Mouse (Mus musculus) inflammation-experienced regulatory T-cells (primary cell): Measurements from ENCODE around the gene Ak5. TPM values are rescaled to one million over a fixed set of nuclear protein-coding genes. Genes with fewer than 3 reads are reported as not detected.

Experiments
- polyA plus RNA-seq, 2 experiments: library from polyadenylated mRNA; unstranded; fragments of 100-300 nt; shearing (Covaris generic); gene quantifications; one replicate each; pipeline ENCODE4 v1.2.1; 2017

The Ak5 gene
- 1 to 10 TPM in 1 of 2 experiments, not detected in 1; 1.4 TPM for polyA plus RNA-seq

DNA sequence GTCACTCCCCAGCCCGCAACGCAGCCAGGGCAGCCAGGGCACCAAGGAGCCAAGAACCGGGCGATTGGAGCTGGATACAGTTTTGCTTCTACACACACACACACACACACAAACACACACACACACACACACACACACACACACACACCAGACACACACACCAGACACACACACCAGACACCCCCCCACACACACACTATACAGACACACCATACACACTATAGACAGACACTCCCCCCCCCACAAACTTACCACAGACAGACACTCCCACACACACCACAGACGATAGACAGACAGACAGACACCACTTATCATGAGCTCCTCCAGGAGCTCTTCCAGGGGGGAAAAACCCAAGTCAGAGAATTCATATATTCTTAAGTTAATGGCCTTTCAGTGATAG, at the start of gene Ak5:
TSS of gene Ak5 (minus strand) at position 122 of the 400 bp plus-strand sequence.

DNA sequence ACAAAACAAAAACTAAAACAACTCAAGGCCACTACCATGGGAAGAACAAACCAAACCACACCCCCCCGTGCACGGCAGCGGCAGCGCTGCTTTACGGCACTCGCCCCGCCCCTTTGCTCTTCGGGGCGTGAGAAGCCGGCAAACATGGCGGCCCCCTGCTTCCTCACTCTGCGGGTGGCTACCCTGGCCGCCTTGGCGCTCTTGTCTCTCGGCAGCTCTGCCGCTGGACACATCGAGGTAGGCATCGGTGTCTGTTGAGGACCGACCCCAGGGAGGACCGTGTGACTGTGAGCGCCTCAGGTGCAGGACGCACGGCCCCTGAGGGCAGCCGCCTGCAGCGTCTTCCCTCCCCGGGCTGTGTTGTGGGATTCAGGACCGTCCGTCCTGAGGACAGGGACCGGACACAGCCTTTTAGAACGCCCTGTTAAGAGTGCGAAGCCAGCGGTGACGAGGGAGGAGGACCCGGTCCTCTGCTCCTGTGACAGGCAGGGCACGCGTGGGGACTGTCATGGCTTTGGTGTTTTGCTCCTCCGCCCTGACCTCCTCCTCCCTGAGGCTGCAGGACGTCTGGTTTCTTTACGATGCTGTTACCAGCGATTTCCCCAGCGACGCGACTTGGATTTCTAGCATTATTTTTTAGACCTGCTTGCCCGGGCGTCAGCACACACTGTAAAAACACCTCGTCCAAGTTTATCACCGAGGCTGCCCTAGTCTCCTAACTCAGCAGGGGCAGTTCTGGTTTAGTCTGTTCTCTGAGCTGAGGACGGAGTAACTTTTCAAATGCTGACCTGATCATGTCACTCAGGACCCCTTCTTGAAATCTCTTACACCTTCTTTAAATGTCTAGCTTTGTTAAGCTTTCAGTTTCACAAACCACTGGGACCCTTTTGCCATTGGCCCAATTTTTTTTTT, 46.1 kb upstream of the Ak5 start, which contains the start of gene Pigk:
TSS of gene Pigk (plus strand) at position 110 of the 912 bp plus-strand sequence.

Other genes starting within 250 kb of the Ak5 start
- 10 to 100 TPM; 46.8 to 62.3 TPM for gene Pigk, start 45.7 kb upstream of the Ak5 start, polyA plus RNA-seq